Mouse (Mus musculus): Measurements from ENCODE around the gene Cubn. TPM values are rescaled to one million over a fixed set of nuclear protein-coding genes. Genes with fewer than 3 reads are reported as not detected.
A peak's percentile ranks its signal among the peaks of the same experiment; 100 is the strongest.

Gene Cubn
- polyA plus RNA-seq, 1 experiment from 2014 or later = 0.30 TPM

DNA sequence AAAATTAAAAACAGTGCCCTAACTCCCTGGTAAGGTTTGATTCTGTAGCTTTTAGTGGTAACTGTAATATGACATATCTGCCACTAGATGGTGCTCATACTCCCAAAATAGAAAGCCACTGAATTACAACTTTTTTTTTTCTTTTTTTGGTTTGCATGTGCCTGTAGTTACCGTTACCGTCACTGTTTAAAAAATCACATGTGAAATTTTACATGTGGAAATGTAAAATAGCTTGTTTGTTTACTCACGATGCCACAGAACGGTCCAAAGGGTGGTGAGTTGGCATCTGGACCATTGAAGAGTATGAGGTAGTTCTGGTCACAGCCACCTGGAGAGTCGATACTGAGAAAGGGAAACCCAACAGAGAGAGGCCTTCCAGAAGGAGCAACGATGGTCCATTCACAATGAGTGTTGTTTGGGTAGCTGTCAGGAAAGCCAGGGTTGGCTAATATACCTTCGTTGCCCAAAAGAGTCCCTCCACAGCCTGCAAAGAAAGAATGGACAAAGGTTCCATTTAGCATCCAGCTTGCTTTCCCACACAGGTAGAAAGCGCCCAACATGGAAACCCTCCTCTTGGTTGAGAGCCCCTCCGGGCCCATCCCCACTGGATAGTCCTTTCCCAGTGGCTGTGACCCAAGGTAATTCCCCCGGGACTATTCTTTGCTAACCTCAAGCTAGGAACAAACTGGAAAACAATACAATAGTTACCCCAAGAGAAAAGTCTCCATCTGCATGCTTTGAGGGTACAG, 213.3 kb downstream of the Cubn start:
- no peaks in the 10 kb centered on the region for H3K9me3 ChIP-seq
- H3K27me3 ChIP-seq (ENCODE audit: insufficient read depth, poor library complexity, severe bottlenecking) = no peaks in the 10 kb centered on the region
- no peaks in the 10 kb centered on the region for H3K36me3 ChIP-seq
- no peak for DNase-seq (ENCODE audit: low spot score)
- whole genome bisulfite sequencing = 59% methylated on average over 10 of the region's 10 CpGs
- H3K27ac ChIP-seq = no peak overlapping the region
- no peak overlapping the region for H3K4me3 ChIP-seq
- no peaks in the 10 kb centered on the region for H3K4me1 ChIP-seq (replicated peaks)

DNA sequence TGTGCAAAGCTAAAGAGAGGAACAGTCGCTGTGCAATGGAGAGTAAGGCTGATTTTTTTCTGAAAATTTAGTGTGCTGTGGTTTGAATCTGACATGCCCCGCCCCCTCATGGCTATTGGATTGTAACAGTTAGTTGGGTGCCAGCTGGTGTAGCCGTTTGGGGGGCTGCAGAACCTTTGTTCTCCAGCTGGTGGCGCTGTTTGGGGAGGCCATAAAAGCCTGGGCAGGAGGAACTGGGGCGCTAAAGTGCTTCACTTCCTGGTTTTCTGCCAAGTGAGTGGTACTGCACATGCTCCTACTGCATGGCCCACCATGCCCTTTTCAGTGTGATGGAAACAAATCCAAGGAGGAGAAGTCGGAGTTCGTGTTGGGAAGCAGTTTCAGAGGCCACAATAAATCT, 215.7 kb downstream of the Cubn start:
- 53% methylated on average over 7 of the region's 7 CpGs for WGBS
- no peak overlapping the region for H3K4me3 ChIP-seq
- H3K9me3 ChIP-seq = no peaks in the 10 kb centered on the region
- no peak for DNase-seq (ENCODE audit: low spot score)
- no peaks in the 10 kb centered on the region for H3K36me3 ChIP-seq
- no peaks in the 10 kb centered on the region for H3K27me3 ChIP-seq (ENCODE audit: insufficient read depth, poor library complexity, severe bottlenecking)
- no peak overlapping the region for H3K27ac ChIP-seq
- H3K4me1 ChIP-seq (replicated peaks) = peaks cover 7% of the 10 kb centered on the region

DNA sequence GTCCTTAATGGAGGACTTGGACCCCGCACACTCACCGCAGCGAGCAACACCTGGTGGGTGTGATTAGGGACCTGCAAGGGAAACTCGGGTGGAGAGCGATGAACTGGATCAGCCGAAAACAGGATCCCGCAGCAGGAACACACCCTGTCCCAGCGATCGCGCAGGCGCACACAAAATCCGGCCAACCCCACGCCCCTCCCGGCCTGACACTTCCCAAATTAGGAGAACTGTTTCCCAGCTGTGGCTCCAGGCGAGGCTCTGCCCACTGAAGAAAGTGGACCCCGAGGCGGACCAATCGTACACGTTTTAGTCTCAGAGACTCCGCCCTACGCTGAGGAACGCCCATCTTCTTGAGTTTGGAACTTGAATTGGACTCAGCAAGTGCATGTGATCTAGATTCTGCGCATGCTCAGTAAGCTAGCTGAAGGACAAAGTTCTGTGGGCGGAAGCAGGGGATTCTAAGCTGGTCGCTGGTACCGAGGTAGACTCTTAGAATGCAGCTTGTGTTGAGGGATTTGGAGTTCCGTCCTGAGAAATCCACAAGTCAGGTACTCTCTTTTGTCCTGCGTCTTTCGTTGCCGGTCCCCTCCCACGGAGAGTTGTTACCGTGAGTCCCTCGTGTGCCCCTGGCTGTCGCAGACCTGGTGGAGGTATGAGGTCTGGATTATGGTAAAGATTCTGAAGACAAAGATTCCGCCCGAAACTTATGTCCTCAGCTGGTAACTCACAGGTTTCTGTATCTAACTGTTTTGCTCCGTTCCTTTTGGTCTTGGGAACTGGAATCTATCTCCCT, 220.3 kb downstream of the Cubn start, which contains the start of gene Rsu1:
Gene Rsu1 (minus strand): TSS at position 251 of the 793 bp plus-strand sequence.
- no peaks in the 10 kb centered on the region for H3K9me3 ChIP-seq
- DNase-seq (ENCODE audit: low spot score) = peak; percentile 94
- H3K4me1 ChIP-seq (replicated peaks) = peaks cover 19% of the 10 kb centered on the region
- H3K27me3 ChIP-seq (ENCODE audit: insufficient read depth, poor library complexity, severe bottlenecking) = no peaks in the 10 kb centered on the region
- peak within 1 kb of the TSS; percentile 89 for H3K27ac ChIP-seq
- H3K4me3 ChIP-seq = peak within 1 kb of the TSS; percentile 68
- no peaks in the 10 kb centered on the region for H3K36me3 ChIP-seq
- under 1% methylated on average over 37 of the region's 37 CpGs for WGBS

DNA sequence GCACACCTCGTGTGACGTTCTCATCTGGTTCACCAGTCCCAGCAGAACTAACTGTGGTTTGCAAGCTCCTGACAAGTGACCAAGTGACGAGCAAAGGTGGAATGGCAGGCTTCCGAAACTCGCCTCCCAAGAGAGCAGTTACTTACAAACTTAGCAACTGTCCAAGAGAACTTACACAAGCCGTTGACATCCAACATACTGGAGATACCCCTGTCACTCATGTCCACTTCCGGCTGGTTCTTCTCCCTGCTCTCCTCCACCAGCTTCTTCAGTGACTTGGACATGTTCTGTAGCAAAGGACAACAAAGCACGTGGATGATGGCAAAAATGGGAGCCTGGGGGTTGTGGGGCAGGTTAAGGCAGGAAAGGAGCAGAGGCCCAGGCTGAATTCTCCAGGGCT, 220.9 kb downstream of the Cubn start:
- Histone ChIP-seq H3K27ac (peak overlapping the region; percentile 89), H3K9me3 (no peaks in the 10 kb centered on the region), H3K27me3 (ENCODE audit: insufficient read depth, poor library complexity, severe bottlenecking) (no peaks in the 10 kb centered on the region), H3K36me3 (no peaks in the 10 kb centered on the region), H3K4me1 (replicated peaks) (peaks cover 19% of the 10 kb centered on the region), H3K4me3 (peak overlapping the region; percentile 68)
- WGBS = 59% methylated on average over 8 of the region's 8 CpGs
- DNase-seq (ENCODE audit: low spot score) = no peak

DNA sequence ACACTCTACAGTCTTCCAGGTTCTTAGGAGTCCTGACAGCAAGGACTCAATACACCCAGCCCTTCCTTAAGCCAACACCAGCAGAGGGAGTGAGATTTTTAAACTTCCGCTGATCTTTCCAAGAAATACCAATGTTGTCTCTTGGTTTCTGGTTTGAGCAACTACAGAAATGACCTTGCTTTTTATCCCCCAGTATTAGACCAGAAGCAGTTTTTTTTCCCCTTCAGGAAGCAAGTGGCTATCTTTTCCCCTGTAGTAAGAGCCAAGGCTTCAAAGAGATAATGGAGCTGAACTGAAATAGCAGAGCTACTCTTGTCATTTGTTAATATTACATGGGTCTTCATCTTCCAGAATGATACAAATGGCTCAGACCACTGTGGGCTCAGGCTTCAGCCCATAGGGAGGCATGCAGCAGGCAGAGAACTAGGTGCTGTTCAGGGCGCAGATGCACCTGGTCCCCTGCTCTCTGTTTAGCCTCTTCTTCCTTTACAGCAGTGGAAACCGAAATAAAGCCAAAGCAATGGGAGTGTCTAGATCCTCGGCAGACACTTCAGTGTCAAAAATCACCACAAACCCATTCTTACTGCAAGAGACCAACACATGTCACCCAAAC, 222.8 kb downstream of the Cubn start:
- Histone ChIP-seq H3K4me3 (no peak overlapping the region), H3K9me3 (no peaks in the 10 kb centered on the region), H3K36me3 (no peaks in the 10 kb centered on the region), H3K27ac (no peak overlapping the region), H3K4me1 (replicated peaks) (peaks cover 19% of the 10 kb centered on the region), H3K27me3 (ENCODE audit: insufficient read depth, poor library complexity, severe bottlenecking) (no peaks in the 10 kb centered on the region)
- 93% methylated on average over 4 of the region's 4 CpGs for WGBS
- DNase-seq (ENCODE audit: low spot score) = no peak

DNA sequence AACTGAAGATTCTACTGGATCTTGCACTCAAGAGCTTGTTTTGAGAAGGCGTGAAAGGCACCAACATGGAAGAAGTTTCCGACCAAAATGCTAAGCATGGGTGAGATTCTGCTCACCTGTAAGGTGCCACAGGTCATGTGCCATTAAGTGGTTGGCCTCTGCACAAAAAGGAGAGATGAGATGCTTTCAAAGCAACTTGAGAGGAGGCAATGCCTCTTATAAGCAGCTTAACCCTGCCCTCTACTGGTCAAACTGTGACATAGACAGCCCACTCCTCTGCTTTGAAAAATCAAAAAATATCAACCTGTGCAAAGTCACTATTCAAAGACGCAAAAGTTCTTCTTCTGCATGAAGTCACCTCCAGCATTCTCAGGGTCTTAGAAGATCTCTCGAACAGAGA, 226.7 kb downstream of the Cubn start:
- Histone ChIP-seq H3K27me3 (ENCODE audit: insufficient read depth, poor library complexity, severe bottlenecking) (no peaks in the 10 kb centered on the region), H3K9me3 (no peaks in the 10 kb centered on the region), H3K36me3 (no peaks in the 10 kb centered on the region), H3K27ac (no peak overlapping the region), H3K4me1 (replicated peaks) (0 out of 2 replicates have a peak, but pooled peaks cover 2% of the 10 kb centered on the region), H3K4me3 (no peak overlapping the region)
- DNase-seq (ENCODE audit: low spot score) = peak; percentile 24
- 51% methylated on average over 4 of the region's 4 CpGs for WGBS

DNA sequence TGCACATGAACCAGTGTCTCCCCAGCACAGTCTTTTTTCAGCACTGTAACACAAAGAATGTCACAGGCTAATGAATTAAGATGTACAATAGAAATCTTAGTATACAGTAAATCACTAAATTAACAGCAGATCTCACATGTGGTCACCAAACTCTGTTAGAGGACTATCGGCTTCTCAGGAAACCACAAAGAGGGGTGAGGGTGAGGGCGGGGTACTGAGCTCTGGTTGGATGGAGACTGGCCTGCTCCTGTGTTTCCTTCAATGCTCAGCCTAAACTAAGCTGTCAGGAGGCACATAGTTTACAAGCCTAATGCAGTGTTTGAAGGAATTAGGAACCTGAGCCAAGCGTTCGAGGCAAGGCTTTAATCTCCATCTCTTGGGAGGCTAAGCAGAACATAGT, 228.5 kb downstream of the Cubn start:
- no peaks in the 10 kb centered on the region for H3K36me3 ChIP-seq
- H3K27me3 ChIP-seq (ENCODE audit: insufficient read depth, poor library complexity, severe bottlenecking) = no peaks in the 10 kb centered on the region
- H3K4me3 ChIP-seq = no peak overlapping the region
- DNase-seq (ENCODE audit: low spot score) = no peak
- H3K4me1 ChIP-seq (replicated peaks) = no peaks in the 10 kb centered on the region
- 86% methylated on average over 4 of the region's 4 CpGs for WGBS
- H3K9me3 ChIP-seq = no peaks in the 10 kb centered on the region
- H3K27ac ChIP-seq = no peak overlapping the region

DNA sequence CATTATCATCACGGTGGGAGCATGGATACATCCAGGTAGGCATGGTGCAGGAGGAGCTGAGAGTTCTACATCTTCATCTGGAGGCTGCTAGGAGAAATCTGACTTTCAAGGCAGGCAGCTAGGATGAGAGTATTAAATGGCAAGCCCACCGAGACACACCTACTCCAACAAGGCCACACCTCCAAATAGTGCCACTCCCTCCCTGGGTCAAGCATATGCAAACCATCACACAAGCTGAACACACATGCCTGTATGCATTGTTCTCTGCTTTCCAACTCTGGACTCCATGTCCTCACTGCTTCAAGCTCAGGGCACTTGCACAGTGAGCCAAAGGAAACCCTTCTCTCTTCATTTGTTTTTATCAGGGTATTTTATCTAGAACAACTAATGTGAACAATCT, 233.0 kb downstream of the Cubn start:
- Histone ChIP-seq H3K4me1 (replicated peaks) (no peaks in the 10 kb centered on the region), H3K36me3 (peaks cover 21% of the 10 kb centered on the region), H3K9me3 (0 out of 2 replicates have a peak, but pooled peaks cover 3% of the 10 kb centered on the region), H3K27ac (no peak overlapping the region), H3K4me3 (no peak overlapping the region), H3K27me3 (ENCODE audit: insufficient read depth, poor library complexity, severe bottlenecking) (no peaks in the 10 kb centered on the region)
- no peak for DNase-seq (ENCODE audit: low spot score)
- WGBS = 78% methylated on average over 2 of the region's 2 CpGs

DNA sequence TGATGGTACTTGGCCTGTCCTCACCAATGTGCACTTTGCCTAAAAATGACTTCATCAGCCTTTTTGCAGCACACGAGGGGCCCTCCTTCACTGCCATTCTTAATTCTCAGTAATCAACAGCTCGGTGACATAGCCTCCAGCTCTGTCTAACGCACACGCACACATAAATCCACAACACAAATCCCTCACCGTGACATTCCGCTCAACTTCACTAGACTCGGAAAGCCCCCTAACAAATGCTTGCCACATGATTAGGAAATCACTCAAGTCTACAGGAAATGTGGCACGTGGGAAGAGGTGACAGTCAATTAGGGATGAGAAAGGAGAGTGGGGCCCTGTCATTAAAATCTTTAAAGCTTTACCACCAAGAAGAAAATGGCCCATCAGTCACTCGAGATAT, 250.9 kb downstream of the Cubn start:
- no peak for DNase-seq (ENCODE audit: low spot score)
- Histone ChIP-seq H3K27me3 (ENCODE audit: insufficient read depth, poor library complexity, severe bottlenecking) (no peaks in the 10 kb centered on the region), H3K4me3 (no peak overlapping the region), H3K27ac (no peak overlapping the region), H3K4me1 (replicated peaks) (0 out of 2 replicates have a peak, but pooled peaks cover 5% of the 10 kb centered on the region), H3K36me3 (no peaks in the 10 kb centered on the region), H3K9me3 (no peaks in the 10 kb centered on the region)
- 79% methylated on average over 9 of the region's 9 CpGs for WGBS

DNA sequence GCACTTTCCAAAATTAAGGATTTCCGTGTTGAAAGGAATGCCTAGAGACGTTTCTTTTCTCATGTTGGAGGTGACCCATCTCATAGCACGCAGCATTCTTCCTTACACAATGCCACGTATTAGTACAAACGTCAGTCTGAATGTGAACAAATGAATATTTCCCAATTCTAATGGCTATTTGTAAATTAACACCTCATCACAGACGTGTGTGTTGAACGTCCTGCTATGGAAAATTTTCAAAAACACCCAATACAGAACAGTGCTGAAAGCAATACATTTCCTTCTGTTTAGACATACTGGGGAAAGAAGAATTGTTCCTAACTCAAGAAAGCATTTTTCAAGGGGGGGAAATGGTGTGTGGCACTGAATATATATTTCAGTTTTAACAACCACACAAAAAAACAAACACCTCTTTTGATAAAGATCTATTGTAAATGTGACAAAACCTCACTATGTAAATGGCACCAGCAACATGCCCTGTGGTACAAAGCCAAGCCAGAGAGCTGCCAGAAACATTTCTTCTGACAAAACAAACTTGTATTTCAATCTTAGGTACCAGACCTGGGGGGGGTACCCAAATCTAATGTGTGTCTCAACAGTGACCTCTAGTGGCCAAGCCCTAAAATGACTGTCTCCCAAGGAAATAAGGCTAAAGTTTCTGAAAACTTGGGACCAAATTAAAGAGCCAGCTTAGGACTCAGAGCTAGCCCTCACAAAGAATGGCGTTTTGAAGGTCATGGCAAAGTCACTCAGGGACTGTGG, 254.3 kb downstream of the Cubn start:
- Histone ChIP-seq H3K9me3 (no peaks in the 10 kb centered on the region), H3K27me3 (ENCODE audit: insufficient read depth, poor library complexity, severe bottlenecking) (no peaks in the 10 kb centered on the region), H3K27ac (no peak overlapping the region), H3K4me1 (replicated peaks) (0 out of 2 replicates have a peak, but pooled peaks cover 8% of the 10 kb centered on the region), H3K36me3 (no peaks in the 10 kb centered on the region), H3K4me3 (no peak overlapping the region)
- DNase-seq (ENCODE audit: low spot score) = peak; percentile 19
- 73% methylated on average over 8 of the region's 8 CpGs for WGBS

DNA sequence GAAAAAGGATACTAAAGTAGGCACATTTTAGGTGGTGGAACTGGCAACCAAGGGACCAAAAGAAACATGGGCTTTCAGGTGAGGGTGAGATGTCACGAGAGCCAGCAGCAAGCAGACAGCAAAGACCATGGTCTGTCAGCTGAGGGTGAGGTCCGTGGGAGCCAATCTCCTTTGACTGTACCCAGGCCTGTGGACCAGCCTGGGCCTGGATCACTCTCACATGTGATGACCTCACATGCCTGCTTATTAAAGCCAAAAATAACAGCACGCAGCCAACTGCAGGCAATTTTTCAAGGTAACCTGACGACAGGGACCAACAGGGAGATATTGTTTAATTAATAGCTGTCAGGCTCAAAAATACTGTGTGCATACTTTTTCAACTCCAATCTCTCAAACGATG, 255.9 kb downstream of the Cubn start:
- 0 out of 2 replicates have a peak, but pooled peaks cover 8% of the 10 kb centered on the region for H3K4me1 ChIP-seq (replicated peaks)
- 81% methylated on average over 5 of the region's 5 CpGs for WGBS
- no peaks in the 10 kb centered on the region for H3K9me3 ChIP-seq
- H3K36me3 ChIP-seq = no peaks in the 10 kb centered on the region
- no peaks in the 10 kb centered on the region for H3K27me3 ChIP-seq (ENCODE audit: insufficient read depth, poor library complexity, severe bottlenecking)
- no peak overlapping the region for H3K4me3 ChIP-seq
- no peak for DNase-seq (ENCODE audit: low spot score)
- H3K27ac ChIP-seq = no peak overlapping the region

DNA sequence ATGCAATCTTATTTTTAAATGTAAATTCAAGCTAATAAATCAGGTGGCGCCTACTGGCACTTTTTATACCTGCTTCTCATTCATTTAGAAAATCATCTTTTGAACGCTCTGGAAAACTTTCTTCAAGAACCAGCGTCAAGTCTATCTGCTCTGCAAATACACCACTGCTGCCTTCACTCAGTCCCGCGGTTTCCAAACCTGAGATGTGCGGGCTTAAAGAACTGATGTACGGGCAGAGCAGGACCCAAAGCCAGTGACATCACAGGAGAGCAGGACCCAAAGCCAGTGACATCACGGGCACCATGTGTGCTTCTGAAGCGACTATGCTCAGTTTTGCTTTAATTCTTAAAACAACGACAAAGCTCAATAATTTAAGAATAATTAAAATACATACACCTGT, 256.8 kb downstream of the Cubn start:
- Histone ChIP-seq H3K27me3 (ENCODE audit: insufficient read depth, poor library complexity, severe bottlenecking) (no peaks in the 10 kb centered on the region), H3K4me1 (replicated peaks) (0 out of 2 replicates have a peak, but pooled peaks cover 4% of the 10 kb centered on the region), H3K27ac (no peak overlapping the region), H3K36me3 (no peaks in the 10 kb centered on the region), H3K9me3 (no peaks in the 10 kb centered on the region), H3K4me3 (no peak overlapping the region)
- DNase-seq (ENCODE audit: low spot score) = no peak
- 90% methylated on average over 10 of the region's 10 CpGs for WGBS
